Mouse (Mus musculus): ENCODE measurements around the gene Echdc2.

- TF ChIP-seq CTCF (IDR thresholded peaks at IDR 0.05; ENCODE audit: insufficient read depth, low read depth, low read length) (0 out of 2 replicates have a peak, but pooled peaks have one; percentile 13), POLR2A (IDR thresholded peaks at IDR 0.05; ENCODE audit: insufficient read depth, low read depth, low read length) (peak; percentile 74)
Measured at GRCm38 (mm10) chr4:108117924-108118876, 47.0 kb upstream of the Echdc2 start.
